Mouse (Mus musculus) hematopoietic stem cell, adult 5-6 weeks (primary cell): ENCODE results near the gene Tuba3a. TPM values are rescaled to one million over a fixed set of nuclear protein-coding genes. Genes with fewer than 3 reads are reported as not detected.
A peak's percentile ranks its signal among the peaks of the same experiment; 100 is the strongest.

Experiments
- ATAC-seq, 2 experiments: fragments of 125-278 bp in 1 of 2; replicated peaks in 1 of 2; 2 replicates each; pipeline ENCODE4 v1.8.0; 2016 to 2017; ENCODE audit warnings: inconsistent platforms in 2 of 2, mild to moderate bottlenecking in 2 of 2, moderate number of reproducible peaks in 2 of 2, low read depth in 1 of 2, moderate TSS enrichment in 1 of 2; ENCODE audit not compliant: low FRiP score in 2 of 2, poor library complexity in 2 of 2, severe bottlenecking in 2 of 2, insufficient read depth in 1 of 2, low TSS enrichment in 1 of 2
- total RNA-seq: library from RNA; stranded (forward); fragments of 172-1452, 232-1000 nt; gene quantifications from 2 replicates; pipeline ENCODE4 v1.2.3, GENCODE M21; 2017

Tuba3a gene
- total RNA-seq: not detected in 2 replicates

DNA sequence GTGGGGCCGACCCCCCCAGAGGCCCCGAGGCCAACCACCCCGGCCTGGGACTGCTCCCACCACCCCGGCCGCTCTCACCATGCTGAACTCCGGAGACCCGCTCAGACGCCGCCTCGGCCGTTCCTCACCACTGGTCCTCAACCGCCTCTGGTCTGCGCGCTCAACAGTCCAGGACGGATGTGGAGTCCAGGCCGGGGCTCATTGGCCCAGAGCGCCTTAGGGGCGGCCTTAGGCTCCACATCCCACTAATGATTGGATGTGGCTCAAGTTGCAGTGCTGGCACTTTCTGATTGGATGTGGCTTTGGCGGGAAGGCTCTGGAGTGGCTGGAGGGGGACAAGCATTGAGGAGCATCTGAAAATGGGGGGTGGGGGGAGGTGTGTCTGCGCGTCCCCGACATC, at the start of gene Tuba3a:
Gene Tuba3a, minus strand, starts transcription at position 153 of the 400 bp plus-strand sequence.
- ATAC-seq: no peak

DNA sequence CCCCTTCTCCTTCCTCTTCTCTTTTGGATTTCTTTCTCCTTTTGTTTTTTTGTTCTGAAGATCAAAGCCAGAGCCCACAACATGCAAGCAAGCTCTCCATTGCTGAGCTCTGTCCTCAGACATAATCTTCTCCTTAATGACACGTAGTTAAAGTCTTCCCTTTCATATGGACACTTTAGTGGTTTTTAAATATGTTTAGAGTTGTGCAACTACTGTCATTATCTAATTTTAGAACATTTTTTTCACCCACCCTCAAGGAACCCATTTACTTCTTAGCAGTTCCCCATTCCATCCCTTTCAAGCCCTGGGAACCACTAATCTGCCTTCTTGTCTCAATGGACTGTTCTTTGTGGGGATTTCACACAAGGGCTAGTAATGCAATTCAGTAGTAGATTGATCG, 48.5 kb upstream of the Tuba3a start:
- ATAC-seq: no peak

DNA sequence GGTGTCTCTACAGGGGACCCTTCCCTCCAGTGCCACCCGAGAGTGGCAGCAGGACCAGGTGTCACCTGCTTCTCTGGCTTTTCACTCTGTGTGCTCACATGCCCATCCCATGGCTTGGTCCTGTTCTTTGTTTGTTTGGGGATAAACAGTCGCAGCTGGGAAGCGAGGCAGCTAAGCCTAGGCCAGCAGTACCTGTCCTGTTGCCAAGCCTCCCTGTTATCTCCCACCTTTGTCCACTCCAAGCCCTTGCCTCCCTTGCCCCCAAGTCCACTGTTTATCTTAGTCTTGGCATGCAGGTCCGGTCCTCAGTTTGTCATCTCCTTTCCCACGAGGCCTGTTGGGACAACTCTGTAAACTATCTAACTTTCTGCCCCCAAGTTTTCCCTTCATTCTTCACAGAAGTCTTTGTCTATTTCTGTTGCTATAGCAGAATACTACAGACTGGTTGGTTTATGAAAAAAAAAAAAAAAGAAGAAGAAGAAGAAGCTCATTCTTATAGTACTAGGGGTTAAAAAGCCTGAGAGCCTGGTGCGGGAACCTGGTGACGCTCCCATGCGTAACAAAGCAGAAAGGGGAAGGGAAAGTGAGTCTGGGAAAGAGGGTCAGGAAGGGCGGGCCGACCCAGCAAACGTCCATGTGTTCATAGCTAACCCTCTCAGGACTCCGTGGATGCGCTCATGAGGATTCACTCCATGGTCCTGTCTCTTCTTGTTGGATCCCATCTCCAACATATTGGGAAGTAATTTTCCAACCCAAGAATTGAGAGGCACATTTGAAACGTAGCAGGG, 47.5 kb upstream of the Tuba3a start:
- peak in 1 of 2 experiments; percentile 29; a peak in 1 of 4 replicates for ATAC-seq

DNA sequence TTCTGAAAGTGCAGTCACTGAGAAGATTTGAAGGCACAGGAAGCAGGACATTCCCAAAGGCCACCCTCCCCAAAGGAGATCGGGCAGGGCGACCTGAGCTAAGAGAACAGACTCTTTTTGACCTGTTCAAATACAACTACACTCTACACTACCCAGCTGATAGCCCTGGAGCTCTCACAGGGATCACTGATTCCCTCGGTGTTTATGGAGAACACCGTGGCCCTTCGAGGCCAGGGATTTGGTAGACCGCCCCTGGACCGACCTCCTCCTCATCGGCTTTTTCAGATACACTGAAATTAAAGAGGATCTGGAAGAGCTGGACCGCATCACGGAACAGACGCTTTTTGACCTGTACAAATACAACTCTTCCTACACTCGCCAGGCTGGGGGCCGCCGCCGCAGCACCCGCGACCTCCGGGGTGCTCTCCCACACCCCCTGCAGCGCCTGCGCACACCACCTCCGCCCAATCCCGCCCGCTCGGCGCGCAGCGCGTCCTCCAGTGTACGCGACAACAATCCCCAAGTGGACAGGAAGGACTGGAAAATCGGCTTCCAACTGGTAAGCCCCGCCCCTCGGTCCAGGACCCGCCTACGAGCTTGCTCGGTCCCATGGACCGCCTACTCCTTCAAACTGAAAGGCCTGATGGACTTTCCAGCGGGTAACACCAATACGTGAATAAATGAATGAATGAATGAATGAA, 44.9 kb upstream of the Tuba3a start:
- peak; percentile 63 to 72 for ATAC-seq

DNA sequence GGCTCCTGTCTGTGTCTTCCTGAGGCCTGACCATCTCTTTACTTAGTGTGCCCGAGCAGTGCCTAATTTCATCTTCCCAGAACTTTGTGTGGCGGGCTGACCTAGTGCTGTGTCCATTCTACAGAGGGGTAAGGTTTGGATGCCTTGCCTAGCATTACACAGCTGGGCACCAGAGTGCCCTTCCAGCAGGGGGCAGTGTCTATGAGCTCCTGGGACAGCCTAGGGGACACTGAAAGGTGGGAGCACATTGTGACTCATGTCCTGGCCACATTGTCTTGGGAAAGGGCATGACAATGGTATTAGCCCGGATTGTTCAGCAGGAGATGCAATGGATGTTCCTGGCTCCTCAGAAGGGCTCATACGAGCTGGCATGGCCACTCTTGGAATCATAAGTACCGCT, 42.4 kb upstream of the Tuba3a start:
- peak in 1 of 2 experiments; percentile 32; a peak in 1 of 4 replicates for ATAC-seq

DNA sequence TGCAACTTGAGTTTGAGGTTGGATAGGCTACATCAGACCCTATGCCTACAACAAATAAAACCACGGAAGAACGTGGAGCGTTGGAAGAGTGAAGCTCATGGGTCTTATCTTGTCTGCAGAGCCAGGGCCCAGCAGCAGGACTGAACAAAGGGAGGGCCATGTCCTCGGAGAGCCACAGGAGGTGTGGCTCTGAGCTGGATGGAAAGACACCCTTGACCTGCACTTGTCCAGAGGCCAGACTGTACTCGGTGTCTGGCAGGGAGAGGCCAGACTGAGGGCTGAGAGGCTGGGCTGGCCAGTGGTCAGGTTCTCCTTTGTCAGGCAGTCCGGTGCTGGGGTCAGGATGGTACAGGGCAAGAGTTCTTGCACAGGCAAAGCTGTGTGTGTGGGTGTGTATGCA, 39.5 kb upstream of the Tuba3a start:
- ATAC-seq: no peak

DNA sequence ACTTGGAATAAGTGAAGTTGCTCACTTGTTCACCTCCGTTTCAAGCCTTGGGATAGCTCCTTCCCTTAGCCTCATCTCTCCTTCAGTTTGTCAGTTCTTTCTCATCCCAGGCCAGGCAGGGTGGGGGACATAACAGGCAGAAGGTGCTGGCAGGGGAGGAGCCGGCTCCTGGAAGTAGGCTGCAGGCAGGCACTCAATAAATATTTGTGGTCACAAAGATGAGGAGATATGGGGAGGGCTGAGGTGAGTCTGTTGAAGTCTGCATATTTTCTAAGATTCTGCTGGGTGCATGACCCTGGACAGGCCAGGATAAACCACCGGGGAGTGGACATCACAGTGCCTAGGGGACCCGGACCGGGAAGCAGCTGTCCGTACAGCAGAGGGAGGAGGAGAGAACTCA, 37.7 kb upstream of the Tuba3a start:
- no peak for ATAC-seq

- no peak for ATAC-seq
Measured at GRCm38 (mm10) chr6:125322794-125323193, 37.0 kb upstream of the Tuba3a start.

- peak in 1 of 2 experiments; percentile 13; a peak in 1 of 4 replicates for ATAC-seq
Measured at GRCm38 (mm10) chr6:125321114-125321855, 35.4 kb upstream of the Tuba3a start.

DNA sequence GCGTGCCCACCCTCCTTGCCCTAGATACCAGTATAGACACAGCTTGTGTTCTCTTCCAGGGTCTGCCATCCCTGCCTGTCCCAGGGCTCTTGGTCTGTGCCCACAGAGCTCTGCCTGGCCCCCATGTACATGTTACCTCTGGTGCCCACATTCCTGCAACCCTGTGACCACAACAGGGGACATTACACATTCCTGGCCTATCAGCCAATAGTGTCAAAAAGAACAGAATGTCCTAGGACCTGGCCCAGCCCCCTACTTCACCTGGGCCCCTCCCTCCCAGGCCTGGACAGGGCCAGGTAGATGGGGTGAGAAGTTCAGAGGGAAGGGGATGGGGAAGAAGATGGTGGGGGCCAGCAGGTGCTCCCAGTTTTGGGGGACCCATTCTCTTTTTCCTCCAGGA, 34.5 kb upstream of the Tuba3a start, which contains the start of gene Scnn1a:
Gene Scnn1a, plus strand, starts transcription at position 337 of the 400 bp plus-strand sequence.
- ATAC-seq: no peak

DNA sequence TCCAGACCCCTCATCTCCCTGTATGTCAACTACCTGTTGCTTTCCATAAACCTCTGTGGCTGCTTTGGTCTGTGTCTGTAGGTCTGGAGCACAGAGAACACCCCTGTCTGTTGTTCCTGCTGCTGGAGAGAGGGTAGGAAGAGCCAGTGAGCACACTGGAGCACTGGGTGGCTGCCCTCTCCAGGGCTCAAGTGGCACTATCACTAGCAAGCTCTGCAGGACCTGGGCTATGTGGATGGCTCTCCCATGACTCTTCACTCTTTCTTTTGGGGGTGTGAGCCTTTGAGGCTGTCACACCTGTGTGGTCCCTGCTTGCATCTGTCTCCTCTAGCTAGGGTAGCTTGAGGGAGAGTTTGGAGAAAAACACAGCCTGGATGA, 34.1 kb upstream of the Tuba3a start:
- no peak for ATAC-seq

DNA sequence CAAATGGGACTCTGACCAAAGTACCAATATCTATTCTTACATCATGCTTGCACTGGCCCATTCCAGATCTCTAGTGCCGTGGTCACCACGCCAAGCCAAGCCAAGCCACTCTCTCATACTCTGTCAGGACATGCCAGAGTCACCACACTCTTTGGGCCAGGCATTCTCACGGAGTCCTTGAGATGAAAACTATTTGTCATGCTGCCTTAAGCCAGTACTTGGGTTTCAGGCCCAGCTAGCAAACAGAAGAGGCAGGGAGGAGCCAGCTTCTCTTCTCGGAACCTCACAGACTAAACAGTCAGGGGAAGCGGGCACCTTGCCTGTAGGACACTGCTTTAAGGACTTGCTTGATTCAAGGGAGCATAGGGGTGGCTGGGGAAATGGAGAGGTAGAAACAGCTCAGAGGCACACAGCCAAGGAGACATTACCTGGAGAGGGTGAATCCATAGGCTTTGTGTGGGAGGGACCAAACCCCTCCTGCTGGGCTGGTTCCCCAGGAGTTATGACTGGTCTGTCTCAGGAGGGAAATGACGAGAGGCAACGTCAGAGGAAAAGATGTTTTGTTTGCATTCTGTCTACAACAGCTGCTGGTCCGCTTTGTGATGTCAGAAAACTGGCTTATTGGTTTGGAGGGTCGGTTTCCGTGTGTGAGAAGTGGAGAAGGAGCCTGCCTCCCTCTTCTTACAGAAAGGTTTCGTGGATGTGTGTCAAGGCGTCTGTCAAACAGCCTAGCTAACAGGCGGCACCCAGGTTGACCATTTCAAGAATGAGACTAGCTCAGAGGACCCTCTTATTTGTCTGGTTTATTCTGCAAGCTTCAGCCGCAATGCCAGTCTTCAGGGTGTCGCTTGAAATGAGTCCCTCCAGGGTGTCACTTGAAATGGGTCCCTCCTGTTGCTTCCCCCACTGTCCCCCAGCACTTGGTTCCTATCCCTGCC, 33.4 kb upstream of the Tuba3a start:
- 0 out of 4 replicates have a peak, but pooled peaks of 1 of the 2 experiments have one; percentile 27 for ATAC-seq

DNA sequence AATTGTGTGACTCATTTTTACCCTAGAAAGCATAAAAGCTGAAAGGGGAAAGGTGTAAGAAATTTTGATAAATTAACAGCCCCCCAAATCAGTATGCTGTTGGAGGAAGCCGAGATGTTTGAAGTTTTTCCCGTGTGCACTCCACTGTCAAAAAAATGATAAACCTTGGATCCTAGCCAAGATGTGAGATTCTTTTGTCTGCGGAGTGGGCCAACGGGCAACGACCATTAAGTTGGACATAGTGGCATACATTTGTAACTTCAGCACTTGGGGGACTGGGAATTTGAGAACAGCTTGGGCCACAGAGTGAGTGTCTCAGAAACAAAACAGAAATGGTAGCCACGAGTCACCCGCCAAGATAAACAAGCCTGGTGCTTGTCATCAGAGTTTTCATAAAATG, 31.2 kb upstream of the Tuba3a start:
- no peak for ATAC-seq

DNA sequence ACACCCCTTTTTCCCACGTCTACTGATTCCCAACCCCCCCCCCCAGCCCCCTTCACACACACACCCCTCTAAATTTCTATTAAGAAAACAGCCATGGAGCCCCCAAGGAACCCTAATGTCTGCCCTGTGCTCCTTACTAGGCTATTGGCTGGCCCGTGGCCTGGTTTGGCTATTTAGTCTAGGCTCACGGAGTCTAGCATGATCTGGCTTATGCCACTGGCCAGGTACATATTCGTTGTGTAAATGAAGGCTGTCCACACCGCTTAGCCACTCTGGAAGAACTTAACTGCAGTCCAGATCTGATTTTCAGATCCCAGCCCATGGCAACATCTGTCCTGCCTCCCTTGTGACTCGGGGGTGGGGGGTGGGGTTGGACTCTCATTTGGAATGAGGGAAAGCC, 28.9 kb upstream of the Tuba3a start:
- no peak for ATAC-seq

GRCm38 (mm10) chr6:125314231-125314563, 28.4 kb upstream of the Tuba3a start:
- ATAC-seq: peak; percentile 17 to 31; a peak in 2 of 4 replicates

DNA sequence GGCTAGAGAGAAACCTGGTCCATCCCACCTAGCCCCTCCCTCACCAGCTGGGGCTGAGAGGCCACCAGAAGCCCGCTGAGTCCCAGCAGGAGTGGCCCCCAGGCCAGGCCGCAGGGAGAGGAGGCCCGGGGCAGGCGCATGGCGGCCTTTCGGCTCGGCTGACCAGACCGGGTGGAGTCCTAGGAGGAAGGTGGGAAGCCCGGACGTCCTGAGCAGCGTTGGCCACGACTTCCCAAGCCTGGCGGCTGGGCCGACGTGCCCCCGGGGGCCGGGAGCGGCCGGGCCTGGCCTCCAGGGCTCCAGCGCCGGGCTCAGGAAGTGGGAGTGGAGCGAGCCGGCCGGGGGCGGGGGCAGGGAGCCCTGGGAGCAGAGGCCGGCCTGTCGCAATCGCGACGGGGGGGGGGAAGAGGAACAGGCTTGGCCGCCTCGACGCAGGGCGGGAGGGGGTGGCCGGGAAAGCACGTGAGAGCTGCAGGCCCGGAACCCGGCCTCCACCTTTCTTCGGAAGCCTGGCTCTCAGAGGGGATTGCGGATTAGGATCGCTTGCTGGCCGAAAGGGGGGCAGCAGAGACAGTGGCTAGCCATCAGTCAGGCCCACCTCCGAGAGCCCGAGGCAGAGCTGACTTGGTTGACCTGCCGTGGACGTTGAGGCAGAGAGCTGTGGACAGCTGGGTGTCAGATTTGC, 27.8 kb upstream of the Tuba3a start, which contains the start of gene Ltbr:
Gene Ltbr, minus strand, starts transcription at position 340 of the 685 bp plus-strand sequence.
- ATAC-seq: peak; percentile 87 to 91
